ENCODE assay signal across 29 mouse cellular contexts in the genomic region with DNA sequence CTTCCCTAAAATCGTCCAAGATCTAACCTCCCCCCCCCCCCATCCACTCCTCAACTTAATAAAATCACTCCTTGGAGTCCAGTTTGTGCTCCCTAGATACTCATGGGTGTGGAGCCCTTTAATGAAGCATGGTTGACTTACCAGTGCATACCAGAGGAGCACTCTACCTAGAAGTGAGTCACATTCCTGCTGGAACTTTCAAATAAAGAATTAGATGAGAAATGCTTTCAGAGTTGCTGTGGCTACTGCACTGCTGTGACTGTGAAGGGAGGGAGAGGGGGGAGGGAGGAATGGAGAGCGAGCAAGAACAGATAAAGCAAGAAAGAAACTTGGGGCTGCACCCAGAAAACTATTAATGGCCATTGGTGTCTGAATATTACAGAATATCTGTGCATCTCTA. TPM values are rescaled to one million over a fixed set of nuclear protein-coding genes. Genes with fewer than 3 reads are reported as not detected.
A peak's percentile ranks its signal among the peaks of the same experiment; 100 is the strongest.
DNase-seq lines count a peak whose midpoint lies in the region; ATAC-seq lines count a peak whose summit lies in the region.
"Had no signal": no experiment of that assay in that cellular context is flagged by ENCODE, and none has a peak within 500 bp of the region (broad histone marks: within the 10 kb centered on the region; RNA-seq: fewer than 3 reads in every experiment).

No protein-coding gene starts in this region.

- 48% methylated on average over 2 of the region's 2 CpGs for WGBS in kidney, embryonic 16.5 days
- 59% methylated on average over 2 of the region's 2 CpGs for WGBS in intestine, embryonic 16.5 days

- no peaks in the 10 kb centered on the region for H3K4me1 ChIP-seq in kidney, embryonic 16.5 days (ENCODE audit: insufficient read depth, low read length)
- H3K4me1 ChIP-seq in intestine, embryonic 16.5 days (ENCODE audit: control insufficient read depth, insufficient read depth, low read length): no peaks in the 10 kb centered on the region
- H3K4me1 ChIP-seq: embryonic facial prominence, embryonic 13.5 days; embryonic facial prominence, embryonic 15.5 days; forebrain, embryonic 10.5 days; forebrain, embryonic 12.5 days had no signal

- ATAC-seq in kidney, embryonic 16.5 days (ENCODE audit: low FRiP score, low TSS enrichment): no peak
- no peak for ATAC-seq in intestine, embryonic 16.5 days
- ATAC-seq: activated CD4-positive, CD25-positive, alpha-beta regulatory T cell, adult 4 months; CD4-positive, CD25-positive, alpha-beta regulatory T cell, adult 4 months; forebrain, embryonic 14.5 days; forebrain, embryonic 16.5 days had no signal

- no peaks in the 10 kb centered on the region for H3K27me3 ChIP-seq in kidney, embryonic 16.5 days (ENCODE audit: insufficient read depth, low read length)
- no peaks in the 10 kb centered on the region for H3K27me3 ChIP-seq in intestine, embryonic 16.5 days (replicated peaks; ENCODE audit: control insufficient read depth, insufficient read depth, low read length)
- H3K27me3 ChIP-seq: CH12.LX; embryonic facial prominence, embryonic 13.5 days; embryonic facial prominence, embryonic 15.5 days; forebrain, embryonic 12.5 days had no signal

- DNase-seq in heart, adult 11 months: peak; percentile 29
- DNase-seq in heart, adult 18-20 months: no peak
- DNase-seq in kidney, adult 9 months: peak; percentile 6
- DNase-seq in Muller cell, postnatal 12 days (ENCODE audit: inconsistent ontology term): peak; percentile 61
- DNase-seq: adrenal gland, adult 8-10 months; adrenal gland, postnatal 14 days; adrenal gland, postnatal 36 days; B cell, adult 2 months; cerebellum, adult 11-12 months; cerebellum, adult 2 months; cerebellum, adult 9-10 months; cerebellum, postnatal 10 days; cerebellum, postnatal 25 days had no signal

- H3K27ac ChIP-seq in kidney, embryonic 16.5 days (ENCODE audit: low read length): no peak overlapping the region
- H3K27ac ChIP-seq in intestine, embryonic 16.5 days (ENCODE audit: low read length): no peak overlapping the region
- H3K27ac ChIP-seq: embryonic facial prominence, embryonic 13.5 days; embryonic facial prominence, embryonic 15.5 days; forebrain, embryonic 10.5 days; forebrain, embryonic 12.5 days had no signal

- H3K9ac ChIP-seq in kidney, embryonic 16.5 days (replicated peaks; ENCODE audit: low read length): no peak overlapping the region
- H3K9ac ChIP-seq in intestine, embryonic 16.5 days (ENCODE audit: low read depth, low read length): no peak overlapping the region
- H3K9ac ChIP-seq: embryonic facial prominence, embryonic 13.5 days; embryonic facial prominence, embryonic 15.5 days; forebrain, embryonic 12.5 days had no signal

- no peaks in the 10 kb centered on the region; the same call in 1 of the 2 replicates for H3K9me3 ChIP-seq in kidney, embryonic 16.5 days (ENCODE audit: low read length)
- no peaks in the 10 kb centered on the region for H3K9me3 ChIP-seq in intestine, embryonic 16.5 days (ENCODE audit: control insufficient read depth, low read length)
- H3K9me3 ChIP-seq: embryonic facial prominence, embryonic 15.5 days; forebrain, embryonic 12.5 days; G1E had no signal

- no peak overlapping the region for H3K4me2 ChIP-seq in kidney, embryonic 16.5 days (replicated peaks; ENCODE audit: low read depth, low read length)
- no peak overlapping the region for H3K4me2 ChIP-seq in intestine, embryonic 16.5 days (ENCODE audit: low read depth, low read length)
- H3K4me2 ChIP-seq: embryonic facial prominence, embryonic 13.5 days; embryonic facial prominence, embryonic 15.5 days; forebrain, embryonic 12.5 days had no signal

- H3K4me3 ChIP-seq in kidney, embryonic 16.5 days (ENCODE audit: low read length): no peak overlapping the region
- no peak overlapping the region for H3K4me3 ChIP-seq in intestine, embryonic 16.5 days (ENCODE audit: low read length)
- H3K4me3 ChIP-seq: embryonic facial prominence, embryonic 13.5 days; embryonic facial prominence, embryonic 15.5 days; erythroblast, embryonic 14.5 days; forebrain, embryonic 10.5 days; forebrain, embryonic 12.5 days had no signal

- no peaks in the 10 kb centered on the region for H3K36me3 ChIP-seq in kidney, embryonic 16.5 days (ENCODE audit: insufficient read depth, low read length)
- no peaks in the 10 kb centered on the region for H3K36me3 ChIP-seq in intestine, embryonic 16.5 days (ENCODE audit: control insufficient read depth, insufficient read depth, low read length)
- H3K36me3 ChIP-seq: embryonic facial prominence, embryonic 13.5 days; embryonic facial prominence, embryonic 15.5 days; forebrain, embryonic 10.5 days; forebrain, embryonic 12.5 days; G1E had no signal

RNA-seq across cellular contexts. Expression of gene Olfr1344, which starts 2.7 kb away (rescaled TPM):
- total RNA-seq in heart, adult 18-20 months (2021): not detected
- not detected in 2 replicates for polyA plus RNA-seq in kidney, embryonic 16.5 days (2015; fragmentation: Nextera tagmentation; extraction: Ambion mirVana)
- not detected in 2 replicates for polyA plus RNA-seq in intestine, embryonic 16.5 days (2015; fragmentation: Nextera tagmentation; extraction: Ambion mirVana)
- total RNA-seq: adrenal gland, adult 18-20 months; adrenal gland, postnatal 14 days; adrenal gland, postnatal 36 days; CH12.LX had no signal
- polyA plus RNA-seq: activated CD4-positive, CD25-positive, alpha-beta regulatory T cell, adult 4 months; CD4-positive, CD25-positive, alpha-beta regulatory T cell, adult 4 months; embryonic facial prominence, embryonic 11.5 days; embryonic facial prominence, embryonic 13.5 days; erythroblast, embryonic 14.5 days; forebrain, embryonic 10.5 days; forebrain, embryonic 14.5 days; G1E had no signal

RNA-seq across cellular contexts. Expression of gene Olfr1336, which starts 14.8 kb away (rescaled TPM):
- total RNA-seq in heart, adult 18-20 months (2021): not detected
- polyA plus RNA-seq in kidney, embryonic 16.5 days (2015; fragmentation: Nextera tagmentation; extraction: Ambion mirVana): not detected in 2 replicates
- not detected in 2 replicates for polyA plus RNA-seq in intestine, embryonic 16.5 days (2015; fragmentation: Nextera tagmentation; extraction: Ambion mirVana)
- total RNA-seq: adrenal gland, adult 18-20 months; adrenal gland, postnatal 14 days; adrenal gland, postnatal 36 days; CH12.LX had no signal
- polyA plus RNA-seq: cerebellum, adult 2 months; cortical plate, adult 2 months; embryonic facial prominence, embryonic 11.5 days; embryonic facial prominence, embryonic 13.5 days; embryonic facial prominence, embryonic 15.5 days; erythroblast, embryonic 14.5 days; forebrain, embryonic 10.5 days; forebrain, embryonic 12.5 days; forebrain, embryonic 14.5 days; G1E had no signal

RNA-seq across cellular contexts. Expression of gene Olfr1346, which starts 25.7 kb away (rescaled TPM):
- total RNA-seq in heart, adult 18-20 months (2021): not detected
- polyA plus RNA-seq in kidney, embryonic 16.5 days (2015; fragmentation: Nextera tagmentation; extraction: Ambion mirVana): not detected in 2 replicates
- not detected in 2 replicates for polyA plus RNA-seq in intestine, embryonic 16.5 days (2015; fragmentation: Nextera tagmentation; extraction: Ambion mirVana)
- total RNA-seq: adrenal gland, adult 18-20 months; adrenal gland, adult 8-10 months; adrenal gland, postnatal 14 days; adrenal gland, postnatal 36 days; CH12.LX had no signal
- polyA plus RNA-seq: activated CD4-positive, CD25-positive, alpha-beta regulatory T cell, adult 4 months; CD4-positive, CD25-positive, alpha-beta regulatory T cell, adult 4 months; cerebellum, adult 2 months; cortical plate, adult 2 months; embryonic facial prominence, embryonic 11.5 days; embryonic facial prominence, embryonic 13.5 days; embryonic facial prominence, embryonic 15.5 days; erythroblast, embryonic 14.5 days; forebrain, embryonic 10.5 days; forebrain, embryonic 12.5 days; forebrain, embryonic 14.5 days; forebrain, embryonic 16.5 days; G1E had no signal

RNA-seq across cellular contexts. Expression of gene Gm20715, which starts 31.1 kb away (rescaled TPM):
- not detected for total RNA-seq in heart, adult 18-20 months (2021)
- not detected in 2 replicates for polyA plus RNA-seq in kidney, embryonic 16.5 days (2015; fragmentation: Nextera tagmentation; extraction: Ambion mirVana)
- polyA plus RNA-seq in intestine, embryonic 16.5 days (2015; fragmentation: Nextera tagmentation; extraction: Ambion mirVana): not detected in 2 replicates
- total RNA-seq: adrenal gland, adult 18-20 months; adrenal gland, postnatal 14 days; adrenal gland, postnatal 36 days; CH12.LX had no signal
- polyA plus RNA-seq: activated CD4-positive, CD25-positive, alpha-beta regulatory T cell, adult 4 months; CD4-positive, CD25-positive, alpha-beta regulatory T cell, adult 4 months; embryonic facial prominence, embryonic 11.5 days; embryonic facial prominence, embryonic 13.5 days; embryonic facial prominence, embryonic 15.5 days; erythroblast, embryonic 14.5 days; forebrain, embryonic 10.5 days; forebrain, embryonic 12.5 days; forebrain, embryonic 14.5 days; forebrain, embryonic 16.5 days; G1E had no signal

RNA-seq across cellular contexts. Expression of gene Smim17, which starts 42.7 kb away (rescaled TPM):
- not detected for total RNA-seq in heart, adult 18-20 months (2021)
- polyA plus RNA-seq in kidney, embryonic 16.5 days (2015; fragmentation: Nextera tagmentation; extraction: Ambion mirVana): 0.35 TPM in 1 of 2 replicates, not detected in the other
- 0.11 and 0.39 TPM in 2 replicates for polyA plus RNA-seq in intestine, embryonic 16.5 days (2015; fragmentation: Nextera tagmentation; extraction: Ambion mirVana)
- total RNA-seq: CH12.LX, G1E had no signal
- polyA plus RNA-seq: activated CD4-positive, CD25-positive, alpha-beta regulatory T cell, adult 4 months; CD4-positive, CD25-positive, alpha-beta regulatory T cell, adult 4 months; embryonic facial prominence, embryonic 11.5 days; embryonic facial prominence, embryonic 13.5 days; erythroblast, embryonic 14.5 days; G1E had no signal

Comparison
In these comparisons a context has a peak if more than half of its experiments do, and no peak if none do; other contexts are left out.
1. DNase-seq: peak in heart, adult 11 months (single experiment), kidney, adult 9 months (single experiment) and Muller cell, postnatal 12 days (single experiment); none in heart, adult 18-20 months (0 of 2).